Mouse (Mus musculus) megakaryocyte, embryonic 14.5 days (primary cell): ENCODE results near the gene Epb41l3.

Experiments
- FLI1 ChIP-seq: IDR thresholded peaks from 2 replicates; pipeline ENCODE4 v1.6.1; 2012; ENCODE audit warnings: low read length, inconsistent platforms, mixed read lengths
- GATA1 ChIP-seq: IDR thresholded peaks from 3 replicates; pipeline ENCODE4 v1.6.1; 2012; ENCODE audit warnings: mixed read lengths, low read length, inconsistent platforms, borderline replicate concordance

DNA sequence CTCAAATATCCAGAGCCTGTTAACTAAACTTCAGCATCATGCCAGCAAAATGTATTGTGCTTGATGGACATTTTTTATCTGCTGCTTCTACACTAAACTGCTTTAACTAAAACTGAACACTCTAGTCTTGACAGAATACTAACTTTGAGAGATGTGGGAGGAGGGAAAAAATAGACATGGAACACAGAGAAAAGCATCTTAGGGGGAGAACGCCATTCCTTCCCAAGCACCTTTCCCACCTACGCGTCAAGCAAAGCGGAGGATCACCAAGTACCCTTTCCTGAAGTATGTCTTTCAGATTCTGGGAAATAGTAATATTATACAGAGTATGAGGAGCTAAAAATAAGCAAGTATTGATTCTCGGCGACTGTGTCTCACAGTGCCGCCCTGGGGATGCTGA, 15.7 kb upstream of the Epb41l3 start:
- TF ChIP-seq FLI1 (no peak), GATA1 (no peak)
